Mouse (Mus musculus) kidney, embryonic 14.5 days (tissue): ENCODE measurements around the gene Rerg. TPM values are rescaled to one million over a fixed set of nuclear protein-coding genes. Genes with fewer than 3 reads are reported as not detected.

Experiments used
- ATAC-seq: fragments of 200-750 bp; cut with Nextera tagmentation; 2 replicates; pipeline ENCODE4 v1.8.0; 2017; ENCODE audit warnings: moderate number of reproducible peaks, mild to moderate bottlenecking, moderate TSS enrichment, moderate library complexity; ENCODE audit not compliant: low FRiP score, low TSS enrichment
- H3K27ac ChIP-seq: fragments of 300-500 bp; sonication (generic); 2 replicates; pipeline ENCODE4 v1.5.1; 2014; ENCODE audit warnings: low read depth, mild to moderate bottlenecking, low read length, moderate library complexity, mixed read lengths
- H3K27me3 ChIP-seq: fragments of 300-500 bp; sonication (generic); 2 replicates; pipeline ENCODE4 v1.6.1; 2014; ENCODE audit warnings: mild to moderate bottlenecking, low read length; ENCODE audit not compliant: control insufficient read depth, insufficient read depth
- H3K36me3 ChIP-seq: fragments of 300-500 bp; sonication (generic); 2 replicates; pipeline ENCODE4 v1.6.1; 2014; ENCODE audit warnings: low read length, mixed read lengths; ENCODE audit not compliant: control insufficient read depth, insufficient read depth
- H3K4me1 ChIP-seq: fragments of 300-500 bp; sonication (generic); 2 replicates; pipeline ENCODE4 v1.6.1; 2014; ENCODE audit warnings: low read length, mixed read lengths; ENCODE audit not compliant: control insufficient read depth, insufficient read depth
- H3K4me2 ChIP-seq: fragments of 300-500 bp; sonication (generic); replicated peaks from 2 replicates; pipeline ENCODE4 v1.6.1; 2014; ENCODE audit warnings: low read depth, mild to moderate bottlenecking, low read length
- H3K4me3 ChIP-seq: fragments of 300-500 bp; sonication (generic); 2 replicates; pipeline ENCODE4 v1.5.1; 2014; ENCODE audit warnings: mild to moderate bottlenecking, low read length
- H3K9ac ChIP-seq: fragments of 300-500 bp; sonication (generic); 2 replicates; pipeline ENCODE4 v1.6.1; 2014; ENCODE audit warnings: low read depth, mild to moderate bottlenecking, low read length, moderate library complexity
- H3K9me3 ChIP-seq: fragments of 300-500 bp; sonication (generic); 2 replicates; pipeline ENCODE4 v1.6.1; 2016; ENCODE audit warnings: low read length; ENCODE audit not compliant: control insufficient read depth
- WGBS: fragments of 180-500 bp; shearing (Covaris S2); extraction: QIAGEN DNeasy Blood & Tissue Kit; methylation state at CpG from one replicate; pipeline ENCODE4 v1.1.7; 2014; 5-methylcytosine and 5-hydroxymethylcytosine counted together
- polyA plus RNA-seq: library from polyadenylated mRNA; unstranded; fragments of >200 nt; fragmentation: Nextera tagmentation; extraction: Ambion mirVana; gene quantifications from 2 replicates; pipeline ENCODE4 v1.2.1, GENCODE M21; 2014

Gene Rerg
- polyA plus RNA-seq, 1 experiment from 2014 or later = 13.2 TPM

GRCm38 (mm10) chr6:137109811-137110777 is 60.2 kb downstream of the Rerg start:
- peak; percentile 77; the same call in 1 of the 2 replicates for ATAC-seq
- no peak overlapping the region for H3K4me2 ChIP-seq
- H3K36me3 ChIP-seq = no peaks in the 10 kb centered on the region
- H3K27ac ChIP-seq = peak overlapping the region; percentile 31; the same call in 1 of the 2 replicates
- 71% methylated on average over 20 of the region's 20 CpGs for WGBS
- no peaks in the 10 kb centered on the region for H3K9me3 ChIP-seq
- no peaks in the 10 kb centered on the region for H3K27me3 ChIP-seq
- 0 out of 2 replicates have a peak, but pooled peaks cover 7% of the 10 kb centered on the region for H3K4me1 ChIP-seq
- no peak overlapping the region for H3K4me3 ChIP-seq
- H3K9ac ChIP-seq = no peak overlapping the region

- H3K9me3 ChIP-seq = no peaks in the 10 kb centered on the region
- H3K36me3 ChIP-seq = no peaks in the 10 kb centered on the region
- no peak overlapping the region for H3K4me2 ChIP-seq
- H3K9ac ChIP-seq = no peak overlapping the region
- H3K27ac ChIP-seq = 0 out of 2 replicates have a peak overlapping the region, but pooled peaks have one; percentile 24
- WGBS = 89% methylated on average over 4 of the region's 4 CpGs
- H3K4me3 ChIP-seq = no peak overlapping the region
- ATAC-seq = no peak
- no peaks in the 10 kb centered on the region for H3K4me1 ChIP-seq
- no peaks in the 10 kb centered on the region for H3K27me3 ChIP-seq
Measured at GRCm38 (mm10) chr6:137105285-137105684, 65.0 kb downstream of the Rerg start.

- 54% methylated on average over 10 of the region's 10 CpGs for WGBS
- H3K27ac ChIP-seq = no peak overlapping the region
- ATAC-seq = no peak
Measured at GRCm38 (mm10) chr6:137102662-137103179, 67.6 kb downstream of the Rerg start.

GRCm38 (mm10) chr6:137101886-137102661 is 68.2 kb downstream of the Rerg start:
- Histone ChIP-seq H3K27ac (no peak overlapping the region), H3K27me3 (no peaks in the 10 kb centered on the region), H3K9me3 (no peaks in the 10 kb centered on the region), H3K4me1 (no peaks in the 10 kb centered on the region), H3K4me3 (no peak overlapping the region), H3K4me2 (no peak overlapping the region), H3K9ac (no peak overlapping the region), H3K36me3 (no peaks in the 10 kb centered on the region)
- WGBS = 90% methylated on average over 7 of the region's 7 CpGs
- ATAC-seq = no peak

More at GRCm38 (mm10) chr6:137102662-137103179, 67.6 kb downstream of the Rerg start:
- H3K9ac ChIP-seq = no peak overlapping the region
- H3K4me2 ChIP-seq = no peak overlapping the region
- H3K4me1 ChIP-seq = no peaks in the 10 kb centered on the region
- H3K36me3 ChIP-seq = no peaks in the 10 kb centered on the region
- H3K4me3 ChIP-seq = no peak overlapping the region
- no peaks in the 10 kb centered on the region for H3K9me3 ChIP-seq
- no peaks in the 10 kb centered on the region for H3K27me3 ChIP-seq

GRCm38 (mm10) chr6:137100259-137100658 is 70.0 kb downstream of the Rerg start:
- Histone ChIP-seq H3K4me3 (no peak overlapping the region), H3K4me2 (no peak overlapping the region), H3K9me3 (no peaks in the 10 kb centered on the region), H3K4me1 (no peaks in the 10 kb centered on the region), H3K9ac (no peak overlapping the region), H3K27ac (no peak overlapping the region), H3K36me3 (no peaks in the 10 kb centered on the region), H3K27me3 (no peaks in the 10 kb centered on the region)
- WGBS = 50% methylated on average over 2 of the region's 2 CpGs
- no peak for ATAC-seq

- Histone ChIP-seq H3K4me1 (no peaks in the 10 kb centered on the region), H3K27me3 (no peaks in the 10 kb centered on the region), H3K4me2 (no peak overlapping the region), H3K4me3 (no peak overlapping the region), H3K9ac (no peak overlapping the region), H3K9me3 (no peaks in the 10 kb centered on the region), H3K27ac (no peak overlapping the region), H3K36me3 (no peaks in the 10 kb centered on the region)
- ATAC-seq = no peak; the same call in 1 of the 2 replicates
- WGBS = 74% methylated on average over 18 of the region's 18 CpGs
Measured at GRCm38 (mm10) chr6:137098232-137099191, 71.8 kb downstream of the Rerg start.

GRCm38 (mm10) chr6:137094475-137094874 is 75.8 kb downstream of the Rerg start:
- no peak for ATAC-seq
- peaks cover 4% of the 10 kb centered on the region; the same call in 1 of the 2 replicates for H3K9me3 ChIP-seq
- H3K9ac ChIP-seq = no peak overlapping the region
- no peaks in the 10 kb centered on the region for H3K36me3 ChIP-seq
- no peak overlapping the region for H3K27ac ChIP-seq
- no peak overlapping the region for H3K4me2 ChIP-seq
- 91% methylated on average over 2 of the region's 2 CpGs for WGBS
- no peaks in the 10 kb centered on the region for H3K27me3 ChIP-seq
- H3K4me3 ChIP-seq = no peak overlapping the region
- H3K4me1 ChIP-seq = no peaks in the 10 kb centered on the region

GRCm38 (mm10) chr6:137088469-137088868 is 81.8 kb downstream of the Rerg start:
- Histone ChIP-seq H3K4me3 (no peak overlapping the region), H3K9ac (no peak overlapping the region), H3K9me3 (peaks cover 4% of the 10 kb centered on the region; the same call in 1 of the 2 replicates), H3K27me3 (no peaks in the 10 kb centered on the region), H3K4me1 (0 out of 2 replicates have a peak, but pooled peaks cover 3% of the 10 kb centered on the region), H3K4me2 (no peak overlapping the region), H3K27ac (no peak overlapping the region), H3K36me3 (no peaks in the 10 kb centered on the region)
- 83% methylated on average over 6 of the region's 6 CpGs for WGBS
- no peak for ATAC-seq
